Mouse (Mus musculus): ENCODE results near the gene Pcyox1.
A peak's percentile ranks its signal among the peaks of the same experiment; 100 is the strongest.
"Not testable (repeated sequence)": the region's sequence is repeated elsewhere in the genome, so short reads cannot be mapped to it uniquely, and the experiment has no call there.

The Pcyox1 gene

GRCm38 (mm10) chr6:86397257-86397980 lies 465 bp upstream of the Pcyox1 start:
- DNase-seq (ENCODE audit: low spot score in 2 of 2) = no peak

GRCm38 (mm10) chr6:86395969-86396368 lies 985 bp downstream of the Pcyox1 start:
- DNase-seq (ENCODE audit: low spot score in 2 of 2) = no peak

DNA sequence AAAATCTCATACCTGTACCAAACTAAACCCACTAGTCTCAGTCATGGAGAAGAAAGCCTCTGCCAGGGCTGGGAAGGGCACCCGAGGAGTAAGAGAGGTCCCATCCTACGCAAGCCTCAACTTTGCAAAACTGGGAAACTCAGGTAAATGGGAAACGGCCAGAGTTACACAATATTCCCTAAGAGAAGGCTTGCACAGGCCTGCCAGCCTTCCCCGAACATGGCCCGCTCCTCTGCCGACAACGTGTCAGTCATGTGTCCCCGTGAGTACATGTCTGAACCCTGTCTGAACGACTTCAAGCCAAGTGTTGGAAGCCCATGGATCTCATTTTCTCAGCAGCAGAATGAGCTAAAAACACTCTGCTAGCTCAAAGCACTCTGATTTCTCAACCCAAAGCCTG lies 1.9 kb downstream of the Pcyox1 start:
- DNase-seq (ENCODE audit: low spot score in 2 of 2) = no peak

DNA sequence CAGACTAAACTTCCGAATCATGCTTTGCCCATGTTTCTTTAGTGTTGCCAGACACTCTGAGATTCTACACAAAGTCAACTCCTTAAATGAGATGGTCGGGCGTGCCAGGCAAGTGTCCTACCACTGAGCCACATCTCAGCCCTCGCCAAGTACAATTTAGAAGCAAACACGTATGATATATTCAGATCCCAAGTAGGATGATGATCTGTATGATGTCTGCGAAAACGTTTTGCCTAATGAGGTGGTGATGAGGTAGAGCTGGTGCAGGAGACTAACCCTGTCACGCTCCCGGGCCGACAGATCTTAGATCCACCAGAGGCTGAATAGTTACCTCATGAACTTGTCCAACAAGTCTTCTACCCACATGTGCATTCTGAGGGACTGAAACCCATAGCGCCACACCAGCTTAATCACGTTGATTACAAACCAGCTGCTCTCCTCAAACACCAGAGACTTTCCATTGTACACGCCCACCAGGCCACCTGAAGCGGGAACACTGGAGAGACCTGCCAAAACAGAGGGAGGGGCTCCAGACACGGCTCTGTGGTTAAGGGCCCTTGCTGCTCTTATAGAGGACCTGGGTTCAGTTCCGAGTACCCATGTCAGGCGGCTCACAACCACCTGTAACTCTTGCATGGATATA lies 2.8 kb downstream of the Pcyox1 start:
- no peak for DNase-seq (ENCODE audit: low spot score in 2 of 2)

DNA sequence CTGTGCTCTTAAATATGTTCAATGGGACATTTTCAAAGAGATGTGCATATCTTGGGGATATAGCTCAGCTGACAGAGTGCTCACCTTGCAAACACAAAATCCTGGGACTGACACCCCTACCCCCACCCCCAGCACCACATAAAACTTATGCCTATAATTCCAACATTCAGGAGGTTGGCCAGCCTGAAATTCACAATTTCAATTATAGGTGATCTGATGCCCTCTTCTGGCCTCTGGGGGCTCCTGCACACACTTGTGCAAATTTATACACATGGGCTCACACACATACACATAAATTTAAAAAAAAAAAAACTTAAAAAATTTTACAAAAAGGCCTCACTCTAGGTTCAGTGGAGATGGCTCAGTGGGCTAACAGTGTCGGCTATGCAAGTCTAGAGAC lies 3.8 kb downstream of the Pcyox1 start:
- DNase-seq (ENCODE audit: low spot score in 2 of 2) = no peak

- DNase-seq (ENCODE audit: low spot score in 2 of 2) = no peak
These were observed 5.6 kb downstream of the Pcyox1 start for GRCm38 (mm10) chr6:86391326-86391725.

- no peak for DNase-seq (ENCODE audit: low spot score in 2 of 2)
These were observed 8.5 kb downstream of the Pcyox1 start for GRCm38 (mm10) chr6:86388461-86388860.

DNA sequence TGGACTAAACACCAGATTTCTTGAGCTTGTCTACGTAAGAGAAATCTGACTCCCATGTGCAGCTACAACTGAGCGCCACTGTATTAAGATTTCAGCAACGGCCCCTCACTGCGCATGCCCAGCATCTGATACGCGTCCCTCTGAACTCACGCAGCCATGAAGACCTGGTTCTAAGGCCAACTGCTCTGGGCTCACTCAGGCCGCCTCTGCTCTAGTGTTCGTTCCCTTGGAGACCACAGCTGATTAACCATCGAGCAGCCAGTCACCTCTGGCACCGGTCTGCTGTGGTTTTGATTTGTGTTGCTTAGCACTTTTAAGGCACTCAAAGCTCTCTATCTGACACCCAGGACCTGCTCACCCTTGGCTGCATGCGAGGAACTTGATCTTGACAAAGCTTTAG lies 9.6 kb downstream of the Pcyox1 start:
- DNase-seq (ENCODE audit: low spot score in 2 of 2) = no peak

DNA sequence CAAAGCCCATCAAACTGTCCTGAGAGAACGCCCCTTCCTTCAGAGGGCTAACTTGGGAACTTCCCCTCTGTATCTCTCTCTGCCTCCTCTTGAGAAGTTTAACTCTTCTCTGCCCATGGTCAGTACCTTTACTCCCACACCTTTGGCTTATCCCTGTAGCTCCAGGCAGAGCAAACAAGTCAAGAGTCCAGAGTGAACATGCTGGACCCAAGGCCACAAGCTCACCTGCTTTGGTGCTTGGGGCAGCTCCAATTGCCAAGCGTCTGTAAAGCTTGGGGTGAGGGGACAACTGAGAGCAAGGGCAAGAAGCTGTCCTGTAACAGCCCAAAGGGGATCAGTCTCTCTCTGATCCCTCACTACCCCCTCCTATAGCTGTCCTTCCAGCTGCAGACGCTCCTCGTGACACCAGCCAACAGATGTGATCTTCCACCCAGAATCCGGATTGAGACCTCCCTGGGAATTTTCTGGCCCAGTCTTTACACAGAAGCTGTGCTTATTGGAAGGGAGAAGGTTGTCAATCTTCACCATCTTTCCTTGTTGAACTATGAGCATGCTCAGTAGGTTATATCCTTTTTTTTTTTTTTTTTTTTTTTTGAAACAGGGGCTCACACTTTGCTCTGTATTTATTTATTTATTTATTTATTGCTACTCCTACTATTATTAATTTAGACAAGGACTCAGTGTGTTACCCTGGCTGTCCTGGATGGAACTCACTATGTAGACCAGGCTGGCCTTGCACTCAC lies 11.4 kb downstream of the Pcyox1 start:
- DNase-seq (ENCODE audit: low spot score in 2 of 2) = no peak

GRCm38 (mm10) chr6:86384692-86385091 lies 12.3 kb downstream of the Pcyox1 start:
- no peak for DNase-seq (ENCODE audit: low spot score in 2 of 2)

DNA sequence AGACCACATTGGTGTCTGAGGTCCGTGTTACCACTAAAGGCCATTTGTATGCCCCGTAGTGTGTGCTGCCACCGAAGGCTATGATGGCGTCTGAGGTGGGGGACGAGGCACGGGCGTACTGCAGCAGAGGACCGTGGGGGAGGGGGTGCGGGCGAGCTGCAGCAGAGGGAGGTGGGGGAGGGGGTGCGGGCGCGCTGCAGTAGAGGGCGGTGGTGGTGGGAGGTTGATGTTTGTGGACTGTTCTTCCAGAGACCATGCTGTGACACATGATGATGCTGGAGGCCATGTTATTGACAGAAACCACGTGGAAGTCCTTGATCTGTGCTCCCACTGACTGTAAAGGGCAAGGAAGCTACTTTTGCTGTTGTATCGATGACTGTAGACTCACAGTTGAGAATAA lies 13.6 kb downstream of the Pcyox1 start:
- no peak for DNase-seq (ENCODE audit: low spot score in 2 of 2)

DNA sequence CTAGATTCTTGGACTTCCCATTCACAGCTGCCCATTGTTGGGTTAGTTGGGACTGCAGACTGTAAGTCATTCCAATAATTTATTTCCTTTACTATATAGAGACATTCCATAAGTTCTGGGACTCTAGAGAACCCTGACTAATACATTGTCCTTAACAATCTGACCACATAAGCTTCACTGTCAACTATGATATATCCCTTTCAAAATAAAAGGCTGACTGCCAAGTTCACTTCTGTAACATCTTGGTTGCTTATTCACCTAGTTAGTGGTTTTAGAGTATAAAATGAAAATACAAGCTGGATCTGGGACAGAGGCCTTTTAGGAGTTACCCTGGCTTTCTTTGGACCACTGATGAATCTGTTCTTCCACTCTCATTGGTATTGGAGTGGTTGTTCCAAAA lies 14.4 kb downstream of the Pcyox1 start:
- DNase-seq (ENCODE audit: low spot score in 2 of 2) = no peak

DNA sequence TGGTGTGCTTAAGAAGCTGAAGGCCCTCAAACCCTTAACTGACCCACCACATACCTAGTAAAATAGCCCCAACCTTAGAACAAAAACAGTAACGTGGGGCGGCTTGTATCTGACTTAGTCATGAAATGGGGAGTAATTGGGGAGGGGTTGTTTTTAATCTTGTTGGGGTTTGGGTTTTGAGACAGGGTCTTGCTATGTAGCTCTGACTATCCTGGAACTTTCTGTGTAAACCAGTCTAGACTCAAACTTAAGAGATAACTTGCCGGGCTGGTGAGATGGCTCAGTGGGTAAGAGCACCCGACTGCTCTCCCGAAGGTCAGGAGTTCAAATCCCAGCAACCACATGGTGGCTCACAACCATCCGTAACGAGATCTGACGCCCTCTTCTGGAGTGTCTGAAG lies 16.8 kb downstream of the Pcyox1 start:
- DNase-seq (ENCODE audit: low spot score in 2 of 2) = not testable (repeated sequence)

DNA sequence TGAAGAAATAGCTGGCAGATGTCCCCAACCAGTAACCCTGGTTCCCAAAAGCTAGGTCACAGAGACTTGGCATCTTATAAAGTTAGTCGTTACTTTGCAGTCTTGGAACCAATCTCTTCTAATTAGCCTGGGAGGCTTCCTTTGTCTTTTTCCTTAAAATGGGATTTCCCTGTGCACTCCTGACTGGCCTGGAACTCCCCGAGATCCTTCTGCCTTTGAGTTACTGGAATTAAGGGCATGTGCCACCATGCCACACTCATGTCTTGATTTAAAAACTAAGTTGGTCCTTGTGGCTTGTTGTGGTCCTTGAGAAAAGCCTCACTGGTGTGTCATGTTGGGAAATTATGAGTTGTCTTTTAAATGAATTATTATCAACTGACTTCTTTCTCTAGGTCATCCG lies 18.6 kb downstream of the Pcyox1 start:
- no peak for DNase-seq (ENCODE audit: low spot score in 2 of 2)

- no peak for DNase-seq (ENCODE audit: low spot score in 2 of 2)
These were observed 23.4 kb downstream of the Pcyox1 start for GRCm38 (mm10) chr6:86373556-86373955.

DNA sequence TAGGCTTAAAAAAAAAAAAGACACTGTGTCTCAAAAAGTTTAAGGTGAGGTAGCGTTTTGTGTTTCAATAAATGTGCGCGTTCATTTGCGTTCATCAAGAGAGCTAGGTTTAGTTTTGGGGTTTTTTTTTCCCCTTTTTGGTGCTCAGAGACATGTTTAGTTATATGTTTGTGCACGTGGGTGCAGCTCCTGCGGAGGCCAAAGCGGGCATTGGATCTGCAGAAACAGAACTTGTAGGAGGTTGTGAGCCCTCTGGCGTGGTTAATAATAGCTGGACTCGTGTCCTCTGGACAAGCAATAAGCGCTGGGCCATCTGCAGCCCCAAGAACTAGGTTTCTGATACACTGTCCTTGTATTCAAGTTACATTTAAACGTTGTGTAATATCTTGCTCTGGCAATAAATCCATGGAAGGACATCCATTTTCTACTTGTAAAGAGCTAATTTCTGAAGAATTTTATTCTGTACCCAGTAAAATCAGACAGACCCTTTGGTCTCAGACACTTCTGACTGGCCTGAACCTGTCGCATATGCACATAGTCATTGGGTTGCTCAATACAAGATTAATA lies 24.9 kb downstream of the Pcyox1 start:
- peak in 1 of 2 experiments; percentile 58 for DNase-seq (ENCODE audit: low spot score in 2 of 2)

GRCm38 (mm10) chr6:86371340-86371911 lies 25.5 kb downstream of the Pcyox1 start:
- DNase-seq (ENCODE audit: low spot score in 2 of 2) = peak; percentile 93 to 96

- DNase-seq (ENCODE audit: low spot score in 2 of 2) = no peak
These were observed 26.1 kb downstream of the Pcyox1 start, which contains the start of gene Snrpg for GRCm38 (mm10) chr6:86370764-86371339. TSS of gene Snrpg (plus strand) at chr6:86371304.

DNA sequence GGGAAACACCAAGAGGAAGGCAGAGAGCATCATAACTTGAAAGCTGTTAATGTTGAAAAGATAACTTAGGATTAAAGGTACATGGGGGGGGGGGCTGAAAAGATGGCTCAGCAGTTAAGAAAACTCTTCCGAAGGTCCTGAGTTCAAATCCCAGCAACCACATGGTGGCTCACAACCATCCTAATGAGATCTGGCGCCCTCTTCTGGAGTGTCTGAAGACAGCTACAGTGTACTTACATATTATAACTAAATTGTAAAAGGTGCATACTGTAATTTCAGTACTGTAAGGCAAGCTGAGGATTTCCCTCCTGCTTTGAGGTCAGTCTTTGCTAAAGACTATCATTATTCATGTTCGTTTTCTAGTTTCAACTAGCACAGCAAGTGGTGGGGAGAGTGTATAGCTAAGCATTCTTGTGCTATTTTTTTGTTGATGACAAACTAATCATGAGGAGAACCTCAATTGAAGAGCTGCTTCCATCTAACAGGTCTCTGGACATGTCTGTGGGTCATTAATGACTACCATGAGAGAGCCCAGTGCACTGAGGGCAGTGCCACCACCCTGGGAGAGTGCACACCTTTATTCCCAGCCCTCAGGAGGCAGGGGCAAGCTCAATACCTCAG lies 26.8 kb downstream of the Pcyox1 start:
- peak in 1 of 2 experiments; percentile 28 for DNase-seq (ENCODE audit: low spot score in 2 of 2)

GRCm38 (mm10) chr6:86368479-86368878 lies 28.5 kb downstream of the Pcyox1 start:
- no peak for DNase-seq (ENCODE audit: low spot score in 2 of 2)

DNA sequence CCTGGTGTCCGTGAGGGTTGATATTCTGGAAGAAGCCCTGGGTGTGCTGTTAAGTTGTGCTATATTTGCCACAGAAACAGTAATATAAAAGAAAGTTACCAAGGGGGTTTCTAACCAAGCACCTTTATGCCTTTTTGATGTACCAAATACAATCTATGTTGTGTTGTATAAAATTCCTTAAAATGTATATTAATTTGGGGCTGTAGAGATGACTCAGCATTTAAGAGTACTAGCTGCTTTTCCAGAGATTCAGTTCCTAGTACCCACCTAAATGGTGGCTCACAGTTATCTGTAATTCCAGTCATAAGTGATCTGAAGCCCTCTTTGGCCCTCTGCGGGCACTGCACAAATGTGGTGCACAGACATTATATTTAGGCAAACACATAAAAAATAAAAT lies 30.1 kb downstream of the Pcyox1 start:
- DNase-seq (ENCODE audit: low spot score in 2 of 2) = no peak

All from spleen, postnatal 4 days (tissue).